Mouse (Mus musculus) limb, embryonic 13.5 days (tissue): ENCODE data around the gene Zfp280b. TPM values are rescaled to one million over a fixed set of nuclear protein-coding genes. Genes with fewer than 3 reads are reported as not detected.

Experiments
- ATAC-seq: fragments of 200-750 bp; cut with Nextera tagmentation; 2 replicates; pipeline ENCODE4 v1.8.0; 2017; ENCODE audit warnings: low read depth, moderate number of reproducible peaks, moderate TSS enrichment; ENCODE audit not compliant: low FRiP score
- H3K27ac ChIP-seq: fragments of 300-500 bp; sonication (generic); 2 replicates; pipeline ENCODE4 v1.5.1; 2015; ENCODE audit warnings: inconsistent platforms, mild to moderate bottlenecking, moderate library complexity
- H3K27me3 ChIP-seq: fragments of 300-500 bp; sonication (generic); 2 replicates; pipeline ENCODE4 v1.6.1; 2015; ENCODE audit warnings: mild to moderate bottlenecking, inconsistent platforms
- H3K36me3 ChIP-seq: fragments of 300-500 bp; sonication (generic); 2 replicates; pipeline ENCODE4 v1.6.1; 2015; ENCODE audit warnings: inconsistent platforms, mild to moderate bottlenecking, moderate library complexity
- H3K4me1 ChIP-seq: fragments of 300-500 bp; sonication (generic); 2 replicates; pipeline ENCODE4 v1.6.1; 2015; ENCODE audit warnings: inconsistent platforms
- H3K4me2 ChIP-seq: fragments of 300-500 bp; sonication (generic); replicated peaks from 2 replicates; pipeline ENCODE4 v1.6.1; 2015; ENCODE audit warnings: inconsistent platforms, mild to moderate bottlenecking, moderate library complexity
- H3K4me3 ChIP-seq: fragments of 300-500 bp; sonication (generic); 2 replicates; pipeline ENCODE4 v1.5.1; 2015; ENCODE audit warnings: moderate library complexity, mild to moderate bottlenecking, inconsistent platforms
- H3K9ac ChIP-seq: fragments of 300-500 bp; sonication (generic); 2 replicates; pipeline ENCODE4 v1.6.1; 2015; ENCODE audit warnings: mild to moderate bottlenecking, inconsistent platforms
- H3K9me3 ChIP-seq: fragments of 300-500 bp; sonication (generic); 2 replicates; pipeline ENCODE4 v1.6.1; 2016; ENCODE audit warnings: inconsistent platforms
- whole genome bisulfite sequencing: fragments of 180-500 bp; shearing (Covaris S2); methylation state at CpG from one replicate; pipeline ENCODE4 v1.1.7; 2015; 5-methylcytosine and 5-hydroxymethylcytosine counted together
- polyA plus RNA-seq: library from polyadenylated mRNA; unstranded; fragments of >200 nt; fragmentation: Nextera tagmentation; extraction: Ambion mirVana; gene quantifications from 2 replicates; pipeline ENCODE4 v1.2.1, GENCODE M21; 2015

The Zfp280b gene
- polyA plus RNA-seq, 1 experiment from 2014 or later, result 22.5 TPM

- no peaks in the 10 kb centered on the region for H3K4me1 ChIP-seq
- no peak overlapping the region for H3K27ac ChIP-seq
- no peak for ATAC-seq
- H3K36me3 ChIP-seq, result no peaks in the 10 kb centered on the region
- no peak overlapping the region for H3K9ac ChIP-seq
- WGBS, result 77% methylated on average over 6 of the region's 6 CpGs
- H3K4me2 ChIP-seq, result no peak overlapping the region
- H3K27me3 ChIP-seq, result no peaks in the 10 kb centered on the region
- no peak overlapping the region for H3K4me3 ChIP-seq
- H3K9me3 ChIP-seq, result no peaks in the 10 kb centered on the region
Observed at GRCm38 (mm10) chr10:76012922-76013321, 19.5 kb upstream of the Zfp280b start.

GRCm38 (mm10) chr10:76016886-76017285, 15.6 kb upstream of the Zfp280b start:
- Histone ChIP-seq H3K27me3 (no peaks in the 10 kb centered on the region), H3K4me1 (no peaks in the 10 kb centered on the region), H3K4me3 (no peak overlapping the region), H3K27ac (no peak overlapping the region), H3K9me3 (no peaks in the 10 kb centered on the region), H3K36me3 (no peaks in the 10 kb centered on the region), H3K9ac (no peak overlapping the region), H3K4me2 (no peak overlapping the region)
- no peak for ATAC-seq
- WGBS, result 88% methylated on average over 3 of the region's 3 CpGs

GRCm38 (mm10) chr10:76021728-76022127, 10.7 kb upstream of the Zfp280b start:
- peaks cover 7% of the 10 kb centered on the region; the same call in 1 of the 2 replicates for H3K9me3 ChIP-seq
- 78% methylated on average over 3 of the region's 3 CpGs for WGBS
- ATAC-seq, result no peak
- no peak overlapping the region for H3K4me3 ChIP-seq
- H3K27ac ChIP-seq, result no peak overlapping the region
- H3K4me1 ChIP-seq, result no peaks in the 10 kb centered on the region
- H3K36me3 ChIP-seq, result no peaks in the 10 kb centered on the region
- no peak overlapping the region for H3K4me2 ChIP-seq
- no peaks in the 10 kb centered on the region for H3K27me3 ChIP-seq
- no peak overlapping the region for H3K9ac ChIP-seq

GRCm38 (mm10) chr10:76023921-76024320, 8.5 kb upstream of the Zfp280b start:
- WGBS, result 89% methylated on average over 6 of the region's 6 CpGs
- no peak for ATAC-seq

GRCm38 (mm10) chr10:76025470-76026190, 6.8 kb upstream of the Zfp280b start:
- Histone ChIP-seq H3K9ac (no peak overlapping the region), H3K4me1 (no peaks in the 10 kb centered on the region), H3K27me3 (no peaks in the 10 kb centered on the region), H3K4me2 (no peak overlapping the region), H3K36me3 (no peaks in the 10 kb centered on the region), H3K4me3 (no peak overlapping the region), H3K27ac (no peak overlapping the region), H3K9me3 (peaks cover 7% of the 10 kb centered on the region; the same call in 1 of the 2 replicates)
- 94% methylated on average over 10 of the region's 10 CpGs for WGBS
- ATAC-seq, result no peak

More at GRCm38 (mm10) chr10:76023921-76024320, 8.5 kb upstream of the Zfp280b start:
- Histone ChIP-seq H3K27me3 (no peaks in the 10 kb centered on the region), H3K27ac (no peak overlapping the region), H3K9ac (no peak overlapping the region), H3K4me3 (no peak overlapping the region), H3K4me2 (no peak overlapping the region), H3K4me1 (no peaks in the 10 kb centered on the region), H3K36me3 (no peaks in the 10 kb centered on the region), H3K9me3 (peaks cover 7% of the 10 kb centered on the region; the same call in 1 of the 2 replicates)

- Histone ChIP-seq H3K9ac (no peak overlapping the region; the same call in 1 of the 2 replicates), H3K27me3 (no peaks in the 10 kb centered on the region), H3K36me3 (no peaks in the 10 kb centered on the region), H3K4me3 (no peak overlapping the region), H3K27ac (no peak overlapping the region), H3K4me1 (no peaks in the 10 kb centered on the region), H3K9me3 (peaks cover 7% of the 10 kb centered on the region; the same call in 1 of the 2 replicates), H3K4me2 (no peak overlapping the region)
- WGBS, result 63% methylated on average over 12 of the region's 12 CpGs
- ATAC-seq, result no peak
Observed at GRCm38 (mm10) chr10:76027127-76028015, 5.1 kb upstream of the Zfp280b start.

GRCm38 (mm10) chr10:76028016-76028366, 4.5 kb upstream of the Zfp280b start:
- no peaks in the 10 kb centered on the region; the same call in 1 of the 2 replicates for H3K4me1 ChIP-seq
- ATAC-seq, result no peak

GRCm38 (mm10) chr10:76028396-76028795, 4.1 kb upstream of the Zfp280b start:
- no peak overlapping the region for H3K4me3 ChIP-seq
- 62% methylated on average over 9 of the region's 9 CpGs for WGBS
- peaks cover 4% of the 10 kb centered on the region; the same call in 1 of the 2 replicates for H3K4me1 ChIP-seq
- H3K4me2 ChIP-seq, result no peak overlapping the region
- peaks cover 7% of the 10 kb centered on the region; the same call in 1 of the 2 replicates for H3K9me3 ChIP-seq
- H3K27ac ChIP-seq, result no peak overlapping the region
- no peaks in the 10 kb centered on the region for H3K27me3 ChIP-seq
- H3K9ac ChIP-seq, result no peak overlapping the region
- H3K36me3 ChIP-seq, result no peaks in the 10 kb centered on the region
- ATAC-seq, result no peak

More at GRCm38 (mm10) chr10:76028016-76028366, 4.5 kb upstream of the Zfp280b start:
- WGBS, result 18% methylated on average over 4 of the region's 4 CpGs
- Histone ChIP-seq H3K27ac (no peak overlapping the region), H3K27me3 (no peaks in the 10 kb centered on the region), H3K9ac (no peak overlapping the region), H3K9me3 (peaks cover 7% of the 10 kb centered on the region; the same call in 1 of the 2 replicates), H3K36me3 (no peaks in the 10 kb centered on the region), H3K4me3 (no peak overlapping the region), H3K4me2 (no peak overlapping the region)

GRCm38 (mm10) chr10:76029276-76029675, 3.2 kb upstream of the Zfp280b start:
- WGBS, result 46% methylated on average over 5 of the region's 5 CpGs
- H3K27ac ChIP-seq, result no peak overlapping the region

GRCm38 (mm10) chr10:76030496-76030895, 2.0 kb upstream of the Zfp280b start:
- Histone ChIP-seq H3K27ac (no peak overlapping the region), H3K27me3 (no peaks in the 10 kb centered on the region), H3K9ac (no peak overlapping the region), H3K4me3 (no peak overlapping the region), H3K9me3 (no peaks in the 10 kb centered on the region), H3K4me2 (no peak overlapping the region), H3K36me3 (peaks cover 11% of the 10 kb centered on the region), H3K4me1 (peaks cover 11% of the 10 kb centered on the region; the same call in 1 of the 2 replicates)
- 74% methylated on average over 5 of the region's 5 CpGs for WGBS
- no peak for ATAC-seq

More at GRCm38 (mm10) chr10:76029276-76029675, 3.2 kb upstream of the Zfp280b start:
- peaks cover 2% of the 10 kb centered on the region; the same call in 1 of the 2 replicates for H3K36me3 ChIP-seq
- no peaks in the 10 kb centered on the region for H3K27me3 ChIP-seq
- H3K4me2 ChIP-seq, result no peak overlapping the region
- H3K9ac ChIP-seq, result no peak overlapping the region
- H3K4me3 ChIP-seq, result no peak overlapping the region
- peaks cover 11% of the 10 kb centered on the region; the same call in 1 of the 2 replicates for H3K4me1 ChIP-seq
- ATAC-seq, result no peak
- peaks cover 7% of the 10 kb centered on the region; the same call in 1 of the 2 replicates for H3K9me3 ChIP-seq

- Histone ChIP-seq H3K27me3 (no peaks in the 10 kb centered on the region), H3K9me3 (no peaks in the 10 kb centered on the region), H3K4me2 (peak overlapping the region; percentile 78), H3K36me3 (peaks cover 19% of the 10 kb centered on the region), H3K4me3 (peak overlapping the region; percentile 88), H3K9ac (peak overlapping the region; percentile 95; the same call in 1 of the 2 replicates), H3K4me1 (peaks cover 11% of the 10 kb centered on the region; the same call in 1 of the 2 replicates), H3K27ac (no peak overlapping the region; the same call in 1 of the 2 replicates)
- WGBS, result 49% methylated on average over 14 of the region's 14 CpGs
- no peak; the same call in 1 of the 2 replicates for ATAC-seq
Observed at GRCm38 (mm10) chr10:76031511-76032401, 694 bp upstream of the Zfp280b start.
